Comparison of ENCODE assay signal across 8 mouse cellular contexts in genomic region chr11:95860071-95860490, GRCm38 (mm10). TPM values are rescaled to one million over a fixed set of nuclear protein-coding genes. Genes with fewer than 3 reads are reported as not detected.
A peak's percentile ranks its signal among the peaks of the same experiment; 100 is the strongest.
DNase-seq lines count a peak whose midpoint lies in the region; ATAC-seq lines count a peak whose summit lies in the region.

No protein-coding gene starts in this region.

- H3K4me1 ChIP-seq in embryonic facial prominence, embryonic 14.5 days (ENCODE audit: control insufficient read depth, insufficient read depth, low read length) = peaks cover 6% of the 10 kb centered on the region
- peaks cover 12% of the 10 kb centered on the region; the same call in 1 of the 2 replicates for H3K4me1 ChIP-seq in limb, embryonic 13.5 days
- peaks cover 17% of the 10 kb centered on the region for H3K4me1 ChIP-seq in neural tube, embryonic 15.5 days

- WGBS in embryonic facial prominence, embryonic 14.5 days = 24% methylated on average over 3 of the region's 3 CpGs
- WGBS in limb, embryonic 13.5 days = 37% methylated on average over 3 of the region's 3 CpGs
- WGBS in neural tube, embryonic 15.5 days = 26% methylated on average over 3 of the region's 3 CpGs

- no peaks in the 10 kb centered on the region for H3K9me3 ChIP-seq in embryonic facial prominence, embryonic 14.5 days (ENCODE audit: control insufficient read depth, low read length)
- no peaks in the 10 kb centered on the region for H3K9me3 ChIP-seq in limb, embryonic 13.5 days
- no peaks in the 10 kb centered on the region for H3K9me3 ChIP-seq in neural tube, embryonic 15.5 days (replicated peaks)

- H3K9ac ChIP-seq in embryonic facial prominence, embryonic 14.5 days (ENCODE audit: low read depth, low read length) = peak overlapping the region; percentile 71
- peak overlapping the region; percentile 74 for H3K9ac ChIP-seq in limb, embryonic 13.5 days
- H3K9ac ChIP-seq in neural tube, embryonic 15.5 days (replicated peaks) = peak overlapping the region; percentile 57

- H3K27ac ChIP-seq in embryonic facial prominence, embryonic 14.5 days (replicated peaks; ENCODE audit: low read depth, low read length) = no peak overlapping the region
- 0 out of 2 replicates have a peak overlapping the region, but pooled peaks have one; percentile 87 for H3K27ac ChIP-seq in limb, embryonic 13.5 days
- peak overlapping the region; percentile 94; the same call in 1 of the 2 replicates for H3K27ac ChIP-seq in neural tube, embryonic 15.5 days (replicated peaks)

- ATAC-seq in embryonic facial prominence, embryonic 14.5 days (ENCODE audit: low read depth) = no peak
- ATAC-seq in limb, embryonic 13.5 days (ENCODE audit: low FRiP score, low read depth) = no peak
- ATAC-seq in neural tube, embryonic 15.5 days (ENCODE audit: low FRiP score) = no peak
- no peak for ATAC-seq in CD4-positive, CD25-positive, alpha-beta regulatory T cell, adult 4 months

- no peaks in the 10 kb centered on the region for H3K27me3 ChIP-seq in embryonic facial prominence, embryonic 14.5 days (replicated peaks; ENCODE audit: control insufficient read depth, insufficient read depth, low read length)
- no peaks in the 10 kb centered on the region for H3K27me3 ChIP-seq in limb, embryonic 13.5 days
- no peaks in the 10 kb centered on the region for H3K27me3 ChIP-seq in neural tube, embryonic 15.5 days (replicated peaks)

- H3K4me3 ChIP-seq in embryonic facial prominence, embryonic 14.5 days (ENCODE audit: low read depth, low read length) = peak overlapping the region; percentile 80
- H3K4me3 ChIP-seq in limb, embryonic 13.5 days = peak overlapping the region; percentile 74
- peak overlapping the region; percentile 81 for H3K4me3 ChIP-seq in neural tube, embryonic 15.5 days (replicated peaks)

- H3K4me2 ChIP-seq in embryonic facial prominence, embryonic 14.5 days (ENCODE audit: low read depth, low read length) = peak overlapping the region; percentile 75
- H3K4me2 ChIP-seq in limb, embryonic 13.5 days (replicated peaks) = peak overlapping the region; percentile 67
- H3K4me2 ChIP-seq in neural tube, embryonic 15.5 days = peak overlapping the region; percentile 65

- DNase-seq in 3134 (ENCODE audit: extremely low read depth, insufficient read length, low spot score) (peak; percentile 29), 3T3-L1 (ENCODE audit: low read depth, low spot score) (peak; percentile 57)
- DNase-seq in embryonic facial prominence, embryonic 14.5 days (ENCODE audit: low spot score) = no peak
- DNase-seq in retina, postnatal 1 day = no peak
- no peak for DNase-seq in Muller cell, postnatal 12 days (ENCODE audit: inconsistent ontology term)

- H3K36me3 ChIP-seq in embryonic facial prominence, embryonic 14.5 days (ENCODE audit: control insufficient read depth, insufficient read depth, low read length) = no peaks in the 10 kb centered on the region
- H3K36me3 ChIP-seq in limb, embryonic 13.5 days = no peaks in the 10 kb centered on the region
- no peaks in the 10 kb centered on the region for H3K36me3 ChIP-seq in neural tube, embryonic 15.5 days

RNA-seq across cellular contexts. Expression of gene Abi3, which starts 17.8 kb away (rescaled TPM):
- polyA plus RNA-seq in embryonic facial prominence, embryonic 14.5 days (2014; fragmentation: Nextera tagmentation; extraction: Ambion mirVana) = 3.9 and 5.1 TPM in 2 replicates
- polyA plus RNA-seq in limb, embryonic 13.5 days (2015; fragmentation: Nextera tagmentation; extraction: Ambion mirVana) = 5.4 and 5.5 TPM in 2 replicates
- 1.6 and 15.2 TPM in 2 replicates for polyA plus RNA-seq in neural tube, embryonic 15.5 days (2015; fragmentation: Nextera tagmentation; extraction: Ambion mirVana)
- polyA plus RNA-seq in CD4-positive, CD25-positive, alpha-beta regulatory T cell, adult 4 months (2017; shearing (Covaris generic)) = 10 to 100 TPM; 83.1 to 93.7 TPM

RNA-seq across cellular contexts. Expression of gene Gngt2, which starts 23.1 kb away (rescaled TPM):
- polyA plus RNA-seq in embryonic facial prominence, embryonic 14.5 days (2014; fragmentation: Nextera tagmentation; extraction: Ambion mirVana) = 15.0 and 16.2 TPM in 2 replicates
- 11.2 and 12.0 TPM in 2 replicates for polyA plus RNA-seq in limb, embryonic 13.5 days (2015; fragmentation: Nextera tagmentation; extraction: Ambion mirVana)
- polyA plus RNA-seq in neural tube, embryonic 15.5 days (2015; fragmentation: Nextera tagmentation; extraction: Ambion mirVana) = 3.5 and 13.2 TPM in 2 replicates
- 10 to 100 TPM; 56.7 to 64.5 TPM for polyA plus RNA-seq in CD4-positive, CD25-positive, alpha-beta regulatory T cell, adult 4 months (2017; shearing (Covaris generic))

RNA-seq across cellular contexts. Expression of gene Phospho1, which starts 35.8 kb away (rescaled TPM):
- polyA plus RNA-seq in embryonic facial prominence, embryonic 14.5 days (2014; fragmentation: Nextera tagmentation; extraction: Ambion mirVana) = 7.5 and 14.9 TPM in 2 replicates
- 0.26 and 0.89 TPM in 2 replicates for polyA plus RNA-seq in limb, embryonic 13.5 days (2015; fragmentation: Nextera tagmentation; extraction: Ambion mirVana)
- 0.64 TPM in 1 of 2 replicates, not detected in the other for polyA plus RNA-seq in neural tube, embryonic 15.5 days (2015; fragmentation: Nextera tagmentation; extraction: Ambion mirVana)
- polyA plus RNA-seq in CD4-positive, CD25-positive, alpha-beta regulatory T cell, adult 4 months (2017; shearing (Covaris generic)) = not detected

RNA-seq across cellular contexts. Expression of gene B4galnt2, which starts 54.6 kb away (rescaled TPM):
- not detected in 2 replicates for polyA plus RNA-seq in embryonic facial prominence, embryonic 14.5 days (2014; fragmentation: Nextera tagmentation; extraction: Ambion mirVana)
- 0.19 TPM in 1 of 2 replicates, not detected in the other for polyA plus RNA-seq in limb, embryonic 13.5 days (2015; fragmentation: Nextera tagmentation; extraction: Ambion mirVana)
- polyA plus RNA-seq in neural tube, embryonic 15.5 days (2015; fragmentation: Nextera tagmentation; extraction: Ambion mirVana) = 5.1 TPM in 1 of 2 replicates, not detected in the other
- under 1 TPM in 1 of 2 experiments, not detected in 1; 0.19 TPM for polyA plus RNA-seq in CD4-positive, CD25-positive, alpha-beta regulatory T cell, adult 4 months (2017; shearing (Covaris generic))

Comparison
In these comparisons a context has a peak if more than half of its experiments do, and no peak if none do; other contexts are left out.
1. DNase-seq: peak in 3134 (single experiment) and 3T3-L1 (single experiment); none in embryonic facial prominence, embryonic 14.5 days (single experiment), retina, postnatal 1 day (single experiment) and Muller cell, postnatal 12 days (single experiment).
2. Peak in every context shown above with its lines, with median percentiles within 50 percentile points of each other: H3K4me2 ChIP-seq, H3K4me3 ChIP-seq and H3K9ac ChIP-seq.